Mouse (Mus musculus) hindbrain, embryonic 12.5 days (tissue): ENCODE data around the gene B230217C12Rik. TPM values are rescaled to one million over a fixed set of nuclear protein-coding genes. Genes with fewer than 3 reads are reported as not detected.

ENCODE experiments used
- ATAC-seq: fragments of 200-750 bp; cut with Nextera tagmentation; 2 replicates; pipeline ENCODE4 v1.8.0; 2017; ENCODE audit warnings: moderate TSS enrichment; ENCODE audit not compliant: low FRiP score
- H3K27ac ChIP-seq: fragments of 300-500 bp; sonication (generic); 2 replicates; pipeline ENCODE4 v1.5.1; 2016; ENCODE audit warnings: mild to moderate bottlenecking
- H3K27me3 ChIP-seq: fragments of 300-500 bp; sonication (generic); 2 replicates; pipeline ENCODE4 v1.6.1; 2016; ENCODE audit warnings: mild to moderate bottlenecking
- H3K36me3 ChIP-seq: fragments of 300-500 bp; sonication (generic); 2 replicates; pipeline ENCODE4 v1.6.1; 2016; ENCODE audit warnings: mild to moderate bottlenecking
- H3K4me1 ChIP-seq: fragments of 300-500 bp; sonication (generic); 2 replicates; pipeline ENCODE4 v1.6.1; 2016
- H3K4me2 ChIP-seq: fragments of 300-500 bp; sonication (generic); replicated peaks from 2 replicates; pipeline ENCODE4 v1.6.1; 2016; ENCODE audit warnings: mild to moderate bottlenecking
- H3K4me3 ChIP-seq: fragments of 300-500 bp; sonication (generic); 2 replicates; pipeline ENCODE4 v1.5.1; 2016; ENCODE audit warnings: mild to moderate bottlenecking
- H3K9ac ChIP-seq: fragments of 300-500 bp; sonication (generic); 2 replicates; pipeline ENCODE4 v1.6.1; 2016; ENCODE audit warnings: mild to moderate bottlenecking, moderate library complexity
- H3K9me3 ChIP-seq: fragments of 300-500 bp; sonication (generic); replicated peaks from 2 replicates; pipeline ENCODE4 v1.6.1; 2016; ENCODE audit warnings: mild to moderate bottlenecking
- WGBS: fragments of 180-500 bp; shearing (Covaris S2); methylation state at CpG from one replicate; pipeline ENCODE4 v1.1.7; 2016; 5-methylcytosine and 5-hydroxymethylcytosine counted together
- polyA plus RNA-seq: library from polyadenylated mRNA; unstranded; fragments of >200 nt; fragmentation: Nextera tagmentation; extraction: Ambion mirVana; gene quantifications from 2 replicates; pipeline ENCODE4 v1.2.1, GENCODE M21; 2016

The B230217C12Rik gene
- polyA plus RNA-seq, 1 experiment from 2014 or later: 14.1 TPM

DNA sequence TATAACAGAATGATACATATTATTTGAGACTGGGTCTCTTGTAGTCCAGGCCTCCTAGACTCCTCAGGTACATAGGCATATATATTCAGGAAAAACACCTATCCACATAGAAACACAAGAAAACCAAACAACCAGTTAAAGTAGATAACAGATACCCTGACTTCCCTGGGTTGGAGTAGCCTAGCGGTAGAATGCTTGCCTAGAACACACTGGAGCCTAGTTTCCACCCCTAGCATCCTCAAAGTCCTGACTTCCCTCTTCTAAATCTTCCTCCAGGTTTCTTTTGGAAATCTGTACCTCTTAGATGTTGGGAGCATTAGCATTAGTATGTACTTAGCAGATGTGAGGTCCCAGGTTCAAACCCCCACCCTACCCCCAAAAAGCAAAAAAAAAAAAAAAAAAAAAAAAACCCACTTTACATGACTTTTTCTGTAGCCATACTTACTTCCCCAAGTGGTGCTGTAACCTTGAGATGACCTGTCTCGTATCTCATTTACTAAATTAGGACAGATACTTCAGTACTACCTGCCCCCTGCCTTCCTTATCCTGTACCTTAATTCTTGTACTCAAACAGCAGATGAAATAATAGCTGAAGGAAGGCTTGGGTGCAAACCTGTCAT is 44.8 kb downstream of the B230217C12Rik start:
- no peaks in the 10 kb centered on the region for H3K4me1 ChIP-seq
- no peak overlapping the region for H3K9ac ChIP-seq
- H3K27me3 ChIP-seq: no peaks in the 10 kb centered on the region
- H3K27ac ChIP-seq: 0 out of 2 replicates have a peak overlapping the region, but pooled peaks have one; percentile 24
- no peak overlapping the region for H3K4me3 ChIP-seq
- no peaks in the 10 kb centered on the region for H3K36me3 ChIP-seq
- 98% methylated on average over 2 of the region's 2 CpGs for WGBS
- 0 out of 2 replicates have a peak overlapping the region, but pooled peaks have one; percentile 62 for H3K4me2 ChIP-seq
- ATAC-seq: no peak
- H3K9me3 ChIP-seq: no peaks in the 10 kb centered on the region

DNA sequence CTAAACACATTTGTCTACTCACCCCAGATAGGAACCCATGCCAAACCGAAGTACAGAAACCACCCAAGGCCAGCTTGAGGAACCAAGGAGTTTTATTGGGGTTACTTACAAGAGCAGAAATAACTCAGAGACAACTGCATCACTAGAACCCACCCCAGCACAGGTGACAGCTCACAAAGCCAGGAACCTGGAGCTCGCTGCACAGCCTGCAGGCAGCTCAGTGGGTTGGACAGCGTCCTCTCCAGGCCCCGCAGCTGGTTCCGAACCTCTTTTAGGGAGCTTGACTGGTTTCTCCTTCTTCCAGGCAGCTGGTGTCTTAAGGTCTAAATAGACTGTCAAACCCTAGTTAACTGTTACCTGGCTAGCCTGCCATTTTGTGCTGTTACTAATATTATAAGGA is 51.2 kb downstream of the B230217C12Rik start:
- no peak for ATAC-seq
- H3K9me3 ChIP-seq: no peaks in the 10 kb centered on the region
- WGBS: 81% methylated on average over 5 of the region's 5 CpGs

More for the DNA sequence above, 51.2 kb downstream of the B230217C12Rik start:
- no peaks in the 10 kb centered on the region for H3K27me3 ChIP-seq
- H3K4me1 ChIP-seq: no peaks in the 10 kb centered on the region
- H3K9ac ChIP-seq: no peak overlapping the region
- no peak overlapping the region for H3K4me2 ChIP-seq
- H3K4me3 ChIP-seq: no peak overlapping the region
- H3K27ac ChIP-seq: no peak overlapping the region
- no peaks in the 10 kb centered on the region for H3K36me3 ChIP-seq

Other genes starting within 250 kb of the B230217C12Rik start
- 11.2 and 11.7 TPM in 2 replicates for gene Epop, start 211.1 kb upstream of the B230217C12Rik start, polyA plus RNA-seq
- gene Mllt6, start 177.4 kb upstream of the B230217C12Rik start, polyA plus RNA-seq: 2.9 and 3.5 TPM in 2 replicates
- gene Cisd3, start 155.0 kb upstream of the B230217C12Rik start, polyA plus RNA-seq: 14.7 and 17.1 TPM in 2 replicates
- gene Pcgf2, start 140.3 kb upstream of the B230217C12Rik start, polyA plus RNA-seq: 23.3 and 24.7 TPM in 2 replicates
- 375 and 438 TPM in 2 replicates for gene Psmb3, start 137.4 kb upstream of the B230217C12Rik start, polyA plus RNA-seq
- gene Pip4k2b, start 96.1 kb upstream of the B230217C12Rik start, polyA plus RNA-seq: 2.6 and 3.4 TPM in 2 replicates
- gene Cwc25, start 74.2 kb upstream of the B230217C12Rik start, polyA plus RNA-seq: 22.0 and 25.4 TPM in 2 replicates
- 0.68 and 0.98 TPM in 2 replicates for gene 1700001P01Rik, start 64.9 kb upstream of the B230217C12Rik start, polyA plus RNA-seq
- 347 and 376 TPM in 2 replicates for gene Rpl23, start 58.3 kb upstream of the B230217C12Rik start, polyA plus RNA-seq
- 111 and 120 TPM in 2 replicates for gene Lasp1, start 41.8 kb upstream of the B230217C12Rik start, polyA plus RNA-seq
- gene Fbxo47, start 43.4 kb downstream of the B230217C12Rik start, polyA plus RNA-seq: 0.65 and 0.82 TPM in 2 replicates
- gene Plxdc1, start 145.7 kb downstream of the B230217C12Rik start, polyA plus RNA-seq: 0.13 and 0.26 TPM in 2 replicates
- gene Arl5c, start 155.4 kb downstream of the B230217C12Rik start, polyA plus RNA-seq: 5.7 and 7.0 TPM in 2 replicates
- 39.6 and 43.5 TPM in 2 replicates for gene Cacnb1, start 182.3 kb downstream of the B230217C12Rik start, polyA plus RNA-seq
- 675 and 726 TPM in 2 replicates for gene Rpl19, start 185.9 kb downstream of the B230217C12Rik start, polyA plus RNA-seq
- gene Stac2, start 212.7 kb downstream of the B230217C12Rik start, polyA plus RNA-seq: 2.1 and 2.2 TPM in 2 replicates